Mouse (Mus musculus): ENCODE results near the gene Prkch. TPM values are rescaled to one million over a fixed set of nuclear protein-coding genes. Genes with fewer than 3 reads are reported as not detected.

The Prkch gene
- polyA plus RNA-seq, 1 experiment: 12.5 TPM

GRCm38 (mm10) chr12:73700544-73701069 lies 116.0 kb downstream of the Prkch start:
- DNase-seq (ENCODE audit: low read depth in 1 of 2, low spot score in 2 of 2): no peak
- Histone ChIP-seq H3K27ac (ENCODE audit: insufficient read depth, low read length) (no peak overlapping the region), H3K27me3 (ENCODE audit: control insufficient read depth, insufficient read depth, low read length) (no peaks in the 10 kb centered on the region), H3K4me1 (ENCODE audit: control insufficient read depth, insufficient read depth, insufficient read length) (peaks cover 8% of the 10 kb centered on the region; the same call in 1 of the 2 replicates), H3K36me3 (ENCODE audit: control insufficient read depth, insufficient read depth, low read length) (no peaks in the 10 kb centered on the region; the same call in 1 of the 2 replicates), H3K4me3 (ENCODE audit: extremely low read depth, insufficient read depth, insufficient read length) (no peak overlapping the region)
- TF ChIP-seq POLR2A (IDR thresholded peaks at IDR 0.05; ENCODE audit: low read depth, low read length): no peak
- no peak for TF ChIP-seq CTCF (IDR thresholded peaks at IDR 0.05; ENCODE audit: extremely low read depth, insufficient read depth, insufficient read length, insufficient replicate concordance)
- WGBS: 73% methylated on average over 6 of the region's 6 CpGs

- H3K36me3 ChIP-seq (ENCODE audit: control insufficient read depth, insufficient read depth, low read length): no peaks in the 10 kb centered on the region; the same call in 1 of the 2 replicates
- no peaks in the 10 kb centered on the region for H3K27me3 ChIP-seq (ENCODE audit: control insufficient read depth, insufficient read depth, low read length)
- H3K4me3 ChIP-seq (ENCODE audit: extremely low read depth, insufficient read depth, insufficient read length): no peak overlapping the region
- 55% methylated on average over 3 of the region's 3 CpGs for WGBS
- DNase-seq (ENCODE audit: low read depth in 1 of 2, low spot score in 2 of 2): no peak
- no peak for TF ChIP-seq CTCF (IDR thresholded peaks at IDR 0.05; ENCODE audit: extremely low read depth, insufficient read depth, insufficient read length, insufficient replicate concordance)
- no peak for TF ChIP-seq POLR2A (IDR thresholded peaks at IDR 0.05; ENCODE audit: low read depth, low read length)
- H3K27ac ChIP-seq (ENCODE audit: insufficient read depth, low read length): no peak overlapping the region
- H3K4me1 ChIP-seq (ENCODE audit: control insufficient read depth, insufficient read depth, insufficient read length): peaks cover 8% of the 10 kb centered on the region; the same call in 1 of the 2 replicates
Measured at GRCm38 (mm10) chr12:73701999-73702398, 117.4 kb downstream of the Prkch start.

GRCm38 (mm10) chr12:73704382-73704781 lies 119.8 kb downstream of the Prkch start:
- H3K27ac ChIP-seq (ENCODE audit: insufficient read depth, low read length): no peak overlapping the region
- H3K4me3 ChIP-seq (ENCODE audit: extremely low read depth, insufficient read depth, insufficient read length): no peak overlapping the region
- TF ChIP-seq POLR2A (IDR thresholded peaks at IDR 0.05; ENCODE audit: low read depth, low read length) (no peak), CTCF (IDR thresholded peaks at IDR 0.05; ENCODE audit: extremely low read depth, insufficient read depth, insufficient read length, insufficient replicate concordance) (no peak)
- peaks cover 8% of the 10 kb centered on the region; the same call in 1 of the 2 replicates for H3K4me1 ChIP-seq (ENCODE audit: control insufficient read depth, insufficient read depth, insufficient read length)
- DNase-seq (ENCODE audit: low read depth in 1 of 2, low spot score in 2 of 2): no peak
- no peaks in the 10 kb centered on the region for H3K27me3 ChIP-seq (ENCODE audit: control insufficient read depth, insufficient read depth, low read length)
- WGBS: 84% methylated on average over 3 of the region's 3 CpGs
- H3K36me3 ChIP-seq (ENCODE audit: control insufficient read depth, insufficient read depth, low read length): no peaks in the 10 kb centered on the region; the same call in 1 of the 2 replicates

GRCm38 (mm10) chr12:73705097-73705690 lies 120.6 kb downstream of the Prkch start:
- peak in 1 of 2 experiments; percentile 24 for DNase-seq (ENCODE audit: low read depth in 1 of 2, low spot score in 2 of 2)

GRCm38 (mm10) chr12:73708498-73708897 lies 123.9 kb downstream of the Prkch start:
- no peak for DNase-seq (ENCODE audit: low read depth in 1 of 2, low spot score in 2 of 2)
- Histone ChIP-seq H3K4me3 (ENCODE audit: extremely low read depth, insufficient read depth, insufficient read length) (no peak overlapping the region), H3K27ac (ENCODE audit: insufficient read depth, low read length) (no peak overlapping the region), H3K27me3 (ENCODE audit: control insufficient read depth, insufficient read depth, low read length) (no peaks in the 10 kb centered on the region), H3K36me3 (ENCODE audit: control insufficient read depth, insufficient read depth, low read length) (no peaks in the 10 kb centered on the region), H3K4me1 (ENCODE audit: control insufficient read depth, insufficient read depth, insufficient read length) (peaks cover 3% of the 10 kb centered on the region; the same call in 1 of the 2 replicates)
- no peak for TF ChIP-seq POLR2A (IDR thresholded peaks at IDR 0.05; ENCODE audit: low read depth, low read length)
- no peak for TF ChIP-seq CTCF (IDR thresholded peaks at IDR 0.05; ENCODE audit: extremely low read depth, insufficient read depth, insufficient read length, insufficient replicate concordance)
- 87% methylated on average over 5 of the region's 5 CpGs for WGBS

More at GRCm38 (mm10) chr12:73705097-73705690, 120.6 kb downstream of the Prkch start:
- Histone ChIP-seq H3K27me3 (ENCODE audit: control insufficient read depth, insufficient read depth, low read length) (no peaks in the 10 kb centered on the region), H3K27ac (ENCODE audit: insufficient read depth, low read length) (no peak overlapping the region), H3K4me3 (ENCODE audit: extremely low read depth, insufficient read depth, insufficient read length) (no peak overlapping the region), H3K36me3 (ENCODE audit: control insufficient read depth, insufficient read depth, low read length) (no peaks in the 10 kb centered on the region; the same call in 1 of the 2 replicates), H3K4me1 (ENCODE audit: control insufficient read depth, insufficient read depth, insufficient read length) (peaks cover 3% of the 10 kb centered on the region; the same call in 1 of the 2 replicates)
- WGBS: 72% methylated on average over 7 of the region's 7 CpGs
- TF ChIP-seq POLR2A (IDR thresholded peaks at IDR 0.05; ENCODE audit: low read depth, low read length) (no peak), CTCF (IDR thresholded peaks at IDR 0.05; ENCODE audit: extremely low read depth, insufficient read depth, insufficient read length, insufficient replicate concordance) (peak; percentile 53; the same call in 1 of the 2 replicates)

GRCm38 (mm10) chr12:73708920-73709319 lies 124.3 kb downstream of the Prkch start:
- TF ChIP-seq CTCF (IDR thresholded peaks at IDR 0.05; ENCODE audit: extremely low read depth, insufficient read depth, insufficient read length, insufficient replicate concordance): peak; percentile 14; the same call in 1 of the 2 replicates
- TF ChIP-seq POLR2A (IDR thresholded peaks at IDR 0.05; ENCODE audit: low read depth, low read length): no peak
- Histone ChIP-seq H3K27me3 (ENCODE audit: control insufficient read depth, insufficient read depth, low read length) (no peaks in the 10 kb centered on the region), H3K27ac (ENCODE audit: insufficient read depth, low read length) (no peak overlapping the region), H3K4me1 (ENCODE audit: control insufficient read depth, insufficient read depth, insufficient read length) (peaks cover 3% of the 10 kb centered on the region; the same call in 1 of the 2 replicates), H3K4me3 (ENCODE audit: extremely low read depth, insufficient read depth, insufficient read length) (no peak overlapping the region), H3K36me3 (ENCODE audit: control insufficient read depth, insufficient read depth, low read length) (no peaks in the 10 kb centered on the region)
- no peak for DNase-seq (ENCODE audit: low read depth in 1 of 2, low spot score in 2 of 2)
- WGBS: 64% methylated on average over 8 of the region's 8 CpGs

GRCm38 (mm10) chr12:73710846-73711245 lies 126.2 kb downstream of the Prkch start:
- H3K27ac ChIP-seq (ENCODE audit: insufficient read depth, low read length): no peak overlapping the region
- H3K27me3 ChIP-seq (ENCODE audit: control insufficient read depth, insufficient read depth, low read length): no peaks in the 10 kb centered on the region
- no peak for DNase-seq (ENCODE audit: low read depth in 1 of 2, low spot score in 2 of 2)
- no peak for TF ChIP-seq CTCF (IDR thresholded peaks at IDR 0.05; ENCODE audit: extremely low read depth, insufficient read depth, insufficient read length, insufficient replicate concordance)
- TF ChIP-seq POLR2A (IDR thresholded peaks at IDR 0.05; ENCODE audit: low read depth, low read length): no peak
- H3K4me1 ChIP-seq (ENCODE audit: control insufficient read depth, insufficient read depth, insufficient read length): peaks cover 7% of the 10 kb centered on the region; the same call in 1 of the 2 replicates
- H3K4me3 ChIP-seq (ENCODE audit: extremely low read depth, insufficient read depth, insufficient read length): no peak overlapping the region
- WGBS: 71% methylated on average over 5 of the region's 5 CpGs
- H3K36me3 ChIP-seq (ENCODE audit: control insufficient read depth, insufficient read depth, low read length): no peaks in the 10 kb centered on the region

All from spleen, adult 2 months (tissue).